ENCODE assay signal across 20 mouse cellular contexts in the genomic region with DNA sequence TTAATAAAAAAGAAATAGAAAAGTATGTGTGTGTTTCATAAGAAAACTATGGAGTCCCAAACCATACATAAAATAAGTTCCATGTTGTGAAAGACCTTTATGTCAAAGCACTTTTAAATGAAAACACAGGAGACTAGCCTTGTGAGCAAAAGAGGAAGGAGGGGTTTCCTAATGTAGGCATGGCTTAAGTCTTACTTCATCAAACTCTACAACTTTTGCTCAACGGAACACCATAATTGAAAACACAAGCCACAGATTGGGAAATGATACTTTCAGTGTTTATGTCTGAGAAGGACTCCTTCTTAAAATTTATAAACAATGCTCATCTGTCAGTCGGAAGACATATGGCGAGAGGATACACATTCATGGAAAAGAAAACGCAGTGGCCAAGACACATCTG. TPM values are rescaled to one million over a fixed set of nuclear protein-coding genes. Genes with fewer than 3 reads are reported as not detected.
DNase-seq lines count a peak whose midpoint lies in the region; ATAC-seq lines count a peak whose summit lies in the region.
"Had no signal": no experiment of that assay in that cellular context is flagged by ENCODE, and none has a peak within 500 bp of the region (broad histone marks: within the 10 kb centered on the region; RNA-seq: fewer than 3 reads in every experiment).

No protein-coding gene starts in this region.

- no peaks in the 10 kb centered on the region for H3K27me3 ChIP-seq in liver, embryonic 15.5 days
- no peaks in the 10 kb centered on the region for H3K27me3 ChIP-seq in liver, embryonic 12.5 days (replicated peaks)
- no peaks in the 10 kb centered on the region for H3K27me3 ChIP-seq in embryonic facial prominence, embryonic 15.5 days
- H3K27me3 ChIP-seq: CH12.LX; heart, embryonic 15.5 days; kidney, embryonic 15.5 days; limb, embryonic 12.5 days had no signal

- H3K4me1 ChIP-seq in liver, embryonic 15.5 days (replicated peaks) = peaks cover 11% of the 10 kb centered on the region
- H3K4me1 ChIP-seq in liver, embryonic 12.5 days = peaks cover 20% of the 10 kb centered on the region
- H3K4me1 ChIP-seq in embryonic facial prominence, embryonic 15.5 days = no peaks in the 10 kb centered on the region

- no peak overlapping the region for H3K9ac ChIP-seq in liver, embryonic 15.5 days
- no peak overlapping the region for H3K9ac ChIP-seq in liver, embryonic 12.5 days
- no peak overlapping the region for H3K9ac ChIP-seq in embryonic facial prominence, embryonic 15.5 days
- H3K9ac ChIP-seq: heart, embryonic 15.5 days; kidney, embryonic 15.5 days; limb, embryonic 12.5 days; lung, embryonic 15.5 days had no signal

- H3K4me3 ChIP-seq in liver, embryonic 15.5 days (replicated peaks) = no peak overlapping the region
- no peak overlapping the region for H3K4me3 ChIP-seq in liver, embryonic 12.5 days
- no peak overlapping the region for H3K4me3 ChIP-seq in embryonic facial prominence, embryonic 15.5 days (replicated peaks)
- H3K4me3 ChIP-seq: heart, embryonic 15.5 days; kidney, embryonic 15.5 days; limb, embryonic 12.5 days; lung, embryonic 15.5 days had no signal

- no peaks in the 10 kb centered on the region for H3K9me3 ChIP-seq in liver, embryonic 15.5 days (replicated peaks)
- no peaks in the 10 kb centered on the region for H3K9me3 ChIP-seq in liver, embryonic 12.5 days (replicated peaks)
- H3K9me3 ChIP-seq in embryonic facial prominence, embryonic 15.5 days (replicated peaks) = no peaks in the 10 kb centered on the region
- H3K9me3 ChIP-seq: heart, embryonic 15.5 days; kidney, embryonic 15.5 days; limb, embryonic 12.5 days; lung, embryonic 15.5 days had no signal

- 76% methylated on average over 4 of the region's 4 CpGs for WGBS in liver, embryonic 15.5 days (ENCODE audit: insufficient replicate concordance)
- 75% methylated on average over 4 of the region's 4 CpGs for WGBS in liver, embryonic 12.5 days (ENCODE audit: insufficient replicate concordance)
- 53% methylated on average over 4 of the region's 4 CpGs for WGBS in embryonic facial prominence, embryonic 15.5 days

- H3K27ac ChIP-seq in liver, embryonic 15.5 days (replicated peaks) = 0 out of 2 replicates have a peak overlapping the region, but pooled peaks have one; percentile 14
- no peak overlapping the region for H3K27ac ChIP-seq in liver, embryonic 12.5 days
- H3K27ac ChIP-seq in embryonic facial prominence, embryonic 15.5 days (replicated peaks) = 0 out of 2 replicates have a peak overlapping the region, but pooled peaks have one; percentile 5
- H3K27ac ChIP-seq: heart, embryonic 15.5 days; hindbrain, postnatal 0 days; kidney, embryonic 15.5 days; limb, embryonic 12.5 days had no signal

- peak; percentile 82 for DNase-seq in NIH3T3 (ENCODE audit: low read depth)
- no peak for DNase-seq in testis, postnatal 10 days (ENCODE audit: low spot score)
- no peak for DNase-seq in frontal cortex, postnatal 10 days (ENCODE audit: low spot score in 2 of 2)
- DNase-seq: adrenal gland, postnatal 36 days; cerebellum, adult 9-11 months; heart, postnatal 4 days; kidney, postnatal 4 days; thymus, postnatal 36 days had no signal

- no peak overlapping the region for H3K4me2 ChIP-seq in liver, embryonic 15.5 days
- H3K4me2 ChIP-seq in liver, embryonic 12.5 days = no peak overlapping the region
- H3K4me2 ChIP-seq in embryonic facial prominence, embryonic 15.5 days (replicated peaks) = no peak overlapping the region
- H3K4me2 ChIP-seq: heart, embryonic 15.5 days; kidney, embryonic 15.5 days; limb, embryonic 12.5 days; lung, embryonic 15.5 days; midbrain, embryonic 11.5 days had no signal

- ATAC-seq in liver, embryonic 15.5 days (ENCODE audit: insufficient read depth) = no peak
- ATAC-seq in liver, embryonic 12.5 days = no peak
- ATAC-seq in embryonic facial prominence, embryonic 15.5 days (ENCODE audit: insufficient number of reproducible peaks, low FRiP score, low TSS enrichment, low read depth) = 0 out of 2 replicates have a peak, but pooled peaks have one; percentile 29
- ATAC-seq in monocyte, adult 5-6 weeks (replicated peaks; ENCODE audit: insufficient number of reproducible peaks, low FRiP score, low TSS enrichment, poor library complexity, severe bottlenecking) = peak; percentile 81
- ATAC-seq: hindbrain, postnatal 0 days; intestine, postnatal 0 days had no signal

- H3K36me3 ChIP-seq in liver, embryonic 15.5 days (replicated peaks) = no peaks in the 10 kb centered on the region
- H3K36me3 ChIP-seq in liver, embryonic 12.5 days = no peaks in the 10 kb centered on the region
- H3K36me3 ChIP-seq in embryonic facial prominence, embryonic 15.5 days = no peaks in the 10 kb centered on the region
- H3K36me3 ChIP-seq: heart, embryonic 15.5 days; kidney, embryonic 15.5 days; limb, embryonic 12.5 days; lung, embryonic 15.5 days had no signal

RNA-seq across cellular contexts. Expression of a gene that starts 54.3 kb away (rescaled TPM):
- 8.6 and 9.1 TPM in 2 replicates for polyA plus RNA-seq in liver, embryonic 15.5 days (2015; fragmentation: Nextera tagmentation; extraction: Ambion mirVana)
- polyA plus RNA-seq in liver, embryonic 12.5 days (2016; fragmentation: Nextera tagmentation; extraction: Ambion mirVana) = 1.9 and 2.2 TPM in 2 replicates
- 18.9 and 22.0 TPM in 2 replicates for polyA plus RNA-seq in embryonic facial prominence, embryonic 15.5 days (2015; fragmentation: Nextera tagmentation; extraction: Ambion mirVana)
- 94.5 to 113 TPM (median 95.7 TPM) in 3 replicates for total RNA-seq in monocyte, adult 5-6 weeks (2017)

Comparison
In these comparisons a context has a peak if more than half of its experiments do, and no peak if none do; other contexts are left out.
1. ATAC-seq: peak in embryonic facial prominence, embryonic 15.5 days (single experiment) and monocyte, adult 5-6 weeks (single experiment); none in liver, embryonic 15.5 days (single experiment) and liver, embryonic 12.5 days (single experiment).